Mouse (Mus musculus): ENCODE results near the gene Sct. TPM values are rescaled to one million over a fixed set of nuclear protein-coding genes. Genes with fewer than 3 reads are reported as not detected.
"Not testable (repeated sequence)": the region's sequence is repeated elsewhere in the genome, so short reads cannot be mapped to it uniquely, and the experiment has no call there.

Gene Sct
- total RNA-seq, 2 experiments from 2014 or later = not detected

GRCm38 (mm10) chr7:141250486-141250885, 28.4 kb downstream of the Sct start:
- ATAC-seq (replicated peaks; ENCODE audit: poor library complexity, severe bottlenecking) = not testable (repeated sequence)

GRCm38 (mm10) chr7:141231551-141231950, 47.4 kb downstream of the Sct start:
- ATAC-seq (replicated peaks; ENCODE audit: poor library complexity, severe bottlenecking) = no peak

- no peak for ATAC-seq (replicated peaks; ENCODE audit: poor library complexity, severe bottlenecking)
Measured at GRCm38 (mm10) chr7:141231111-141231510, 47.8 kb downstream of the Sct start.

GRCm38 (mm10) chr7:141230570-141230969, 48.4 kb downstream of the Sct start:
- ATAC-seq (replicated peaks; ENCODE audit: poor library complexity, severe bottlenecking) = no peak

GRCm38 (mm10) chr7:141229702-141230101, 49.2 kb downstream of the Sct start:
- ATAC-seq (replicated peaks; ENCODE audit: poor library complexity, severe bottlenecking) = no peak

Other genes with a start within 250 kb of the Sct start
- 0.60 and 3.6 TPM in 2 replicates for gene B4galnt4, start 218.0 kb downstream of the Sct start, total RNA-seq (2014; fragmentation: Nextera tagmentation)
- gene B4galnt4, start 218.0 kb downstream of the Sct start, total RNA-seq (2017) = 0.26 TPM in 1 of 2 replicates, not detected in the other
- 1.4 and 2.2 TPM in 2 replicates for gene Pkp3, start 200.9 kb downstream of the Sct start, total RNA-seq (2014; fragmentation: Nextera tagmentation)
- 0.52 and 2.7 TPM in 2 replicates for gene Pkp3, start 200.9 kb downstream of the Sct start, total RNA-seq (2017)
- gene Sigirr, start 178.6 kb downstream of the Sct start, total RNA-seq (2014; fragmentation: Nextera tagmentation) = 16.9 and 30.9 TPM in 2 replicates
- gene Sigirr, start 178.6 kb downstream of the Sct start, total RNA-seq (2017) = 16.6 and 20.2 TPM in 2 replicates
- gene Ano9, start 161.3 kb downstream of the Sct start, total RNA-seq (2014; fragmentation: Nextera tagmentation) = not detected in 2 replicates
- gene Ano9, start 161.3 kb downstream of the Sct start, total RNA-seq (2017) = not detected in 2 replicates
- gene Ptdss2, start 156.8 kb downstream of the Sct start, total RNA-seq (2014; fragmentation: Nextera tagmentation) = 14.0 and 17.5 TPM in 2 replicates
- 4.2 and 7.1 TPM in 2 replicates for gene Ptdss2, start 156.8 kb downstream of the Sct start, total RNA-seq (2017)
- gene Rnh1, start 106.3 kb downstream of the Sct start, total RNA-seq (2014; fragmentation: Nextera tagmentation) = 79.1 and 109 TPM in 2 replicates
- 45.2 and 47.7 TPM in 2 replicates for gene Rnh1, start 106.3 kb downstream of the Sct start, total RNA-seq (2017)
- 57.4 and 69.3 TPM in 2 replicates for gene Hras, start 85.1 kb downstream of the Sct start, total RNA-seq (2014; fragmentation: Nextera tagmentation)
- gene Hras, start 85.1 kb downstream of the Sct start, total RNA-seq (2017) = 24.9 and 28.8 TPM in 2 replicates
- gene Lrrc56, start 85.0 kb downstream of the Sct start, total RNA-seq (2014; fragmentation: Nextera tagmentation) = 1.4 and 2.4 TPM in 2 replicates
- gene Lrrc56, start 85.0 kb downstream of the Sct start, total RNA-seq (2017) = 0.52 and 0.62 TPM in 2 replicates
- gene Lmntd2, start 65.1 kb downstream of the Sct start, total RNA-seq (2014; fragmentation: Nextera tagmentation) = 2.2 TPM in 1 of 2 replicates, not detected in the other
- gene Lmntd2, start 65.1 kb downstream of the Sct start, total RNA-seq (2017) = 0.34 TPM in 1 of 2 replicates, not detected in the other
- 3.1 and 4.5 TPM in 2 replicates for gene Rassf7, start 63.3 kb downstream of the Sct start, total RNA-seq (2014; fragmentation: Nextera tagmentation)
- gene Rassf7, start 63.3 kb downstream of the Sct start, total RNA-seq (2017) = 2.0 and 4.5 TPM in 2 replicates
- 70.9 and 75.4 TPM in 2 replicates for gene Phrf1, start 50.3 kb downstream of the Sct start, total RNA-seq (2014; fragmentation: Nextera tagmentation)
- gene Phrf1, start 50.3 kb downstream of the Sct start, total RNA-seq (2017) = 51.7 and 57.7 TPM in 2 replicates
- gene Irf7, start 12.7 kb downstream of the Sct start, total RNA-seq (2014; fragmentation: Nextera tagmentation) = 0.38 and 1.3 TPM in 2 replicates
- 2.1 and 2.7 TPM in 2 replicates for gene Irf7, start 12.7 kb downstream of the Sct start, total RNA-seq (2017)
- not detected in 2 replicates for gene Cdhr5, start 2.3 kb downstream of the Sct start, total RNA-seq (2014; fragmentation: Nextera tagmentation)
- not detected in 2 replicates for gene Cdhr5, start 2.3 kb downstream of the Sct start, total RNA-seq (2017)
- gene Drd4, start 12.9 kb upstream of the Sct start, total RNA-seq (2014; fragmentation: Nextera tagmentation) = not detected in 2 replicates
- gene Drd4, start 12.9 kb upstream of the Sct start, total RNA-seq (2017) = not detected in 2 replicates
- 43.3 and 52.4 TPM in 2 replicates for gene Deaf1, start 48.6 kb upstream of the Sct start, total RNA-seq (2014; fragmentation: Nextera tagmentation)
- gene Deaf1, start 48.6 kb upstream of the Sct start, total RNA-seq (2017) = 6.3 and 21.4 TPM in 2 replicates
- gene Tmem80, start 48.6 kb upstream of the Sct start, total RNA-seq (2014; fragmentation: Nextera tagmentation) = 6.0 and 13.2 TPM in 2 replicates
- gene Tmem80, start 48.6 kb upstream of the Sct start, total RNA-seq (2017) = 4.5 and 8.7 TPM in 2 replicates
- gene Eps8l2, start 59.7 kb upstream of the Sct start, total RNA-seq (2014; fragmentation: Nextera tagmentation) = 0.11 TPM in 1 of 2 replicates, not detected in the other
- not detected in 2 replicates for gene Eps8l2, start 59.7 kb upstream of the Sct start, total RNA-seq (2017)
- gene Taldo1, start 113.1 kb upstream of the Sct start, total RNA-seq (2014; fragmentation: Nextera tagmentation) = 289 and 344 TPM in 2 replicates
- 559 and 668 TPM in 2 replicates for gene Taldo1, start 113.1 kb upstream of the Sct start, total RNA-seq (2017)
- gene Gatd1, start 135.0 kb upstream of the Sct start, total RNA-seq (2014; fragmentation: Nextera tagmentation) = 19.7 and 41.9 TPM in 2 replicates
- 10.8 and 15.6 TPM in 2 replicates for gene Gatd1, start 135.0 kb upstream of the Sct start, total RNA-seq (2017)
- gene Cend1, start 150.4 kb upstream of the Sct start, total RNA-seq (2014; fragmentation: Nextera tagmentation) = not detected in 2 replicates
- gene Cend1, start 150.4 kb upstream of the Sct start, total RNA-seq (2017) = not detected in 2 replicates
- gene Slc25a22, start 158.8 kb upstream of the Sct start, total RNA-seq (2014; fragmentation: Nextera tagmentation) = 18.8 and 36.2 TPM in 2 replicates
- gene Slc25a22, start 158.8 kb upstream of the Sct start, total RNA-seq (2017) = 4.3 and 4.9 TPM in 2 replicates
- gene Pidd1, start 164.9 kb upstream of the Sct start, total RNA-seq (2014; fragmentation: Nextera tagmentation) = 33.2 and 45.1 TPM in 2 replicates
- gene Pidd1, start 164.9 kb upstream of the Sct start, total RNA-seq (2017) = 10.5 and 16.4 TPM in 2 replicates
- gene Rplp2, start 168.2 kb upstream of the Sct start, total RNA-seq (2014; fragmentation: Nextera tagmentation) = 2,601 and 5,139 TPM in 2 replicates
- 2,496 and 4,245 TPM in 2 replicates for gene Rplp2, start 168.2 kb upstream of the Sct start, total RNA-seq (2017)
- gene Pnpla2, start 176.1 kb upstream of the Sct start, total RNA-seq (2014; fragmentation: Nextera tagmentation) = 93.9 and 97.0 TPM in 2 replicates
- gene Pnpla2, start 176.1 kb upstream of the Sct start, total RNA-seq (2017) = 19.0 and 35.1 TPM in 2 replicates
- gene Cracr2b, start 182.0 kb upstream of the Sct start, total RNA-seq (2014; fragmentation: Nextera tagmentation) = 15.8 and 21.3 TPM in 2 replicates
- gene Cracr2b, start 182.0 kb upstream of the Sct start, total RNA-seq (2017) = 14.9 and 15.8 TPM in 2 replicates
- gene Cd151, start 188.3 kb upstream of the Sct start, total RNA-seq (2014; fragmentation: Nextera tagmentation) = 19.2 and 20.0 TPM in 2 replicates
- gene Cd151, start 188.3 kb upstream of the Sct start, total RNA-seq (2017) = 18.4 and 20.4 TPM in 2 replicates
- gene Polr2l, start 196.0 kb upstream of the Sct start, total RNA-seq (2014; fragmentation: Nextera tagmentation) = 36.4 and 59.6 TPM in 2 replicates
- gene Polr2l, start 196.0 kb upstream of the Sct start, total RNA-seq (2017) = 40.9 and 43.5 TPM in 2 replicates
- gene Tspan4, start 196.1 kb upstream of the Sct start, total RNA-seq (2014; fragmentation: Nextera tagmentation) = 50.4 and 53.8 TPM in 2 replicates
- 42.6 and 44.9 TPM in 2 replicates for gene Tspan4, start 196.1 kb upstream of the Sct start, total RNA-seq (2017)

Data from granulocyte monocyte progenitor cell, adult 5-6 weeks (primary cell).